Mouse (Mus musculus): Measurements from ENCODE around the gene Amigo3. TPM values are rescaled to one million over a fixed set of nuclear protein-coding genes. Genes with fewer than 3 reads are reported as not detected.

Amigo3 gene
- total RNA-seq, 2 experiments from 2014 or later: 4.5 to 4.7 TPM

- DNase-seq: no peak
These were observed 548 bp upstream of the Amigo3 start for GRCm38 (mm10) chr9:108052411-108052810.

GRCm38 (mm10) chr9:108053665-108054225, 786 bp downstream of the Amigo3 start:
- no peak for DNase-seq

- DNase-seq: no peak
These were observed 1.5 kb downstream of the Amigo3 start for GRCm38 (mm10) chr9:108054331-108055040.

- DNase-seq: no peak
These were observed 2.1 kb downstream of the Amigo3 start for GRCm38 (mm10) chr9:108055061-108055460.

GRCm38 (mm10) chr9:108055661-108056237, 2.8 kb downstream of the Amigo3 start:
- no peak for DNase-seq

GRCm38 (mm10) chr9:108056361-108057261, 3.7 kb downstream of the Amigo3 start:
- DNase-seq: no peak

GRCm38 (mm10) chr9:108057262-108057562, 4.3 kb downstream of the Amigo3 start:
- DNase-seq: peak; percentile 71 to 84

- no peak for DNase-seq
These were observed 5.3 kb downstream of the Amigo3 start for GRCm38 (mm10) chr9:108058291-108058690.

- DNase-seq: no peak
These were observed 9.2 kb downstream of the Amigo3 start for GRCm38 (mm10) chr9:108062142-108062541.

- DNase-seq: peak in 1 of 2 experiments; percentile 1
These were observed 10.4 kb downstream of the Amigo3 start for GRCm38 (mm10) chr9:108063361-108063760.

GRCm38 (mm10) chr9:108065491-108066011, 12.6 kb downstream of the Amigo3 start:
- peak; percentile 76 for DNase-seq

- DNase-seq: no peak
These were observed 14.2 kb downstream of the Amigo3 start for GRCm38 (mm10) chr9:108067199-108067598.

GRCm38 (mm10) chr9:108067900-108068299, 14.9 kb downstream of the Amigo3 start:
- DNase-seq: peak; percentile 81 to 84

GRCm38 (mm10) chr9:108069007-108069406, 16.0 kb downstream of the Amigo3 start:
- DNase-seq: no peak

GRCm38 (mm10) chr9:108069529-108069928, 16.6 kb downstream of the Amigo3 start:
- no peak for DNase-seq

- no peak for DNase-seq
These were observed 18.8 kb downstream of the Amigo3 start for GRCm38 (mm10) chr9:108071801-108072200.

GRCm38 (mm10) chr9:108072481-108072924, 19.5 kb downstream of the Amigo3 start:
- no peak for DNase-seq

GRCm38 (mm10) chr9:108073141-108073930, 20.4 kb downstream of the Amigo3 start:
- DNase-seq: no peak

GRCm38 (mm10) chr9:108080168-108080567, 27.2 kb downstream of the Amigo3 start, which contains the start of gene Mst1:
TSS of gene Mst1 (plus strand) at chr9:108080436.
- no peak for DNase-seq

- no peak for DNase-seq
These were observed 29.6 kb downstream of the Amigo3 start for GRCm38 (mm10) chr9:108082549-108082948.

GRCm38 (mm10) chr9:108082988-108083431, 30.1 kb downstream of the Amigo3 start, which contains the start of gene Rnf123:
TSS of gene Rnf123 (minus strand) at chr9:108083346.
- DNase-seq: no peak

All from adrenal gland, postnatal 36 days (tissue).